Mouse (Mus musculus) heart, embryonic 11.5 days (tissue): Measurements from ENCODE around the gene Clmp. TPM values are rescaled to one million over a fixed set of nuclear protein-coding genes. Genes with fewer than 3 reads are reported as not detected.
A peak's percentile ranks its signal among the peaks of the same experiment; 100 is the strongest.
"Not testable (repeated sequence)": the region's sequence is repeated elsewhere in the genome, so short reads cannot be mapped to it uniquely, and the experiment has no call there.

ENCODE experiments used
- ATAC-seq: fragments of 200-750 bp; cut with Nextera tagmentation; replicated peaks from 2 replicates; pipeline ENCODE4 v1.8.0; 2017; ENCODE audit warnings: moderate library complexity; ENCODE audit not compliant: insufficient number of reproducible peaks, low FRiP score, low TSS enrichment
- H3K27ac ChIP-seq: fragments of 300-500 bp; sonication (generic); 2 replicates; pipeline ENCODE4 v1.5.1; 2014; ENCODE audit warnings: mild to moderate bottlenecking, low read depth, low read length
- H3K27me3 ChIP-seq: fragments of 300-500 bp; sonication (generic); 2 replicates; pipeline ENCODE4 v1.6.1; 2014; ENCODE audit warnings: mild to moderate bottlenecking, low read length, mixed read lengths; ENCODE audit not compliant: control insufficient read depth, insufficient read depth
- H3K36me3 ChIP-seq: fragments of 300-500 bp; sonication (generic); 2 replicates; pipeline ENCODE4 v1.6.1; 2014; ENCODE audit warnings: mild to moderate bottlenecking, low read length, moderate library complexity, mixed read lengths; ENCODE audit not compliant: control insufficient read depth, insufficient read depth
- H3K4me1 ChIP-seq: fragments of 300-500 bp; sonication (generic); 2 replicates; pipeline ENCODE4 v1.6.1; 2014; ENCODE audit warnings: low read length; ENCODE audit not compliant: control insufficient read depth, insufficient read depth
- H3K4me2 ChIP-seq: fragments of 300-500 bp; sonication (generic); 2 replicates; pipeline ENCODE4 v1.6.1; 2014; ENCODE audit warnings: mild to moderate bottlenecking, moderate library complexity
- H3K4me3 ChIP-seq: fragments of 300-500 bp; sonication (generic); 2 replicates; pipeline ENCODE4 v1.5.1; 2014; ENCODE audit warnings: low read depth, low read length
- H3K9ac ChIP-seq: fragments of 300-500 bp; sonication (generic); 2 replicates; pipeline ENCODE4 v1.6.1; 2014; ENCODE audit warnings: mild to moderate bottlenecking, low read depth, low read length, moderate library complexity
- H3K9me3 ChIP-seq: fragments of 300-500 bp; sonication (generic); replicated peaks from 2 replicates; pipeline ENCODE4 v1.6.1; 2016; ENCODE audit warnings: low read length; ENCODE audit not compliant: control insufficient read depth
- WGBS: fragments of 180-500 bp; shearing (Covaris S2); extraction: QIAGEN DNeasy Blood & Tissue Kit; methylation state at CpG from one replicate; pipeline ENCODE4 v1.1.7; 2014; ENCODE audit not compliant: insufficient replicate concordance; 5-methylcytosine and 5-hydroxymethylcytosine counted together
- polyA plus RNA-seq: library from polyadenylated mRNA; unstranded; fragments of >200 nt; fragmentation: Nextera tagmentation; extraction: Ambion mirVana; gene quantifications from 2 replicates; pipeline ENCODE4 v1.2.1, GENCODE M21; 2014

Gene Clmp
- polyA plus RNA-seq, 1 experiment from 2014 or later: 15.3 TPM

DNA sequence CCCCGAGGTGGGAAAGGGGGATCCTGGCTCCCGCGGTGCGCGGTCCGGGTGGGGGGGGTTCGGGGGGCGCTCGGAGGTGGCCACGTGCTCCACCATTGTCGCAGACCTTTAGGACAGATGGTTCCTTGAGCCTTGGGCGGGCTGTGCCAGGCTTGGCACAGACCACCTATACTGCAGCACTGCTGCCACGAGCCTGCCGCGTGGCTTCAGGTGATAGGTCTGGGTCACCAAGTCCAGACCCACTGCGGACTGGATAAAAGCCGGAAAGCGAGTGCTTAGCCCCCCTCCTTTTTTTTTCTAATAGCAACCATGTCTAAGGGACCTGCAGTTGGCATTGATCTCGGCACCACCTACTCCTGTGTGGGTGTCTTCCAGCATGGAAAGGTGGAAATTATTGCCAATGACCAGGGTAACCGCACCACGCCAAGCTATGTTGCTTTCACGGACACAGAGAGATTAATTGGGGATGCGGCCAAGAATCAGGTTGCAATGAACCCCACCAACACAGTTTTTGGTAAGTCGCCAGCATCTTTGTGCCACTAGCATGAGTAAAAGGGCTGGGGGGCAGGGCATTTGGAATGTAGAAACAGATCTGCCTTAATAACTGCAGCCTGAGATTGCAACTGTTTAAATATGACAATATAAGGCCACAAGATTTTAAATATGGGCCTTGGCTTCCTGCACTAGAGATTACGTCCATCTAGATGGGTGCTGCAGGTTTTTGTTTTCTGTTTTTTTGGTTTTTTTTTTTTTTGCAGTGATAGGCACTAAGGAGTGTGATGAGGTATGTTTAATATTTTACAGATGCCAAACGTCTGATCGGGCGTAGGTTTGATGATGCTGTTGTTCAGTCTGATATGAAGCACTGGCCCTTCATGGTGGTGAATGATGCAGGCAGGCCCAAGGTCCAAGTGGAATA is 116.1 kb downstream of the Clmp start:
- H3K4me1 ChIP-seq, H3K27me3 ChIP-seq, H3K9me3 ChIP-seq: not testable (repeated sequence)
- Histone ChIP-seq H3K27ac (peak overlapping the region; percentile 94), H3K9ac (peak overlapping the region; percentile 100), H3K4me2 (peak overlapping the region; percentile 75), H3K36me3 (peaks cover 12% of the 10 kb centered on the region), H3K4me3 (peak overlapping the region; percentile 100)
- under 1% methylated on average over 28 of the region's 28 CpGs for WGBS
- ATAC-seq: peak; percentile 1; the same call in 1 of the 2 replicates

DNA sequence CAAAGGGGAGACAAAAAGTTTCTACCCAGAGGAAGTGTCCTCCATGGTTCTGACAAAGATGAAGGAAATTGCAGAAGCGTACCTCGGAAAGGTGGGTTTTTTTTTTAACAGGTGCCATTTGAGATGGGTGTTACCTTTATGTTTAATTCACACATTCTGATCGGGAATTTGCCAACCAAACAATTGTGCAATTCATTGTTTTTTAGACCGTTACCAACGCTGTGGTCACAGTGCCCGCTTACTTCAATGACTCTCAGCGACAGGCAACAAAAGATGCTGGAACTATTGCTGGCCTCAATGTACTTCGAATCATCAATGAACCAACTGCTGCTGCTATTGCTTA is 116.7 kb downstream of the Clmp start:
- Histone ChIP-seq H3K4me3 (peak overlapping the region; percentile 100), H3K36me3 (peaks cover 12% of the 10 kb centered on the region), H3K9ac (peak overlapping the region; percentile 100), H3K4me2 (peak overlapping the region; percentile 75)
- not testable (repeated sequence) for H3K27me3 ChIP-seq, H3K27ac ChIP-seq, H3K9me3 ChIP-seq, H3K4me1 ChIP-seq, ATAC-seq
- WGBS: 6% methylated on average over 8 of the region's 8 CpGs

DNA sequence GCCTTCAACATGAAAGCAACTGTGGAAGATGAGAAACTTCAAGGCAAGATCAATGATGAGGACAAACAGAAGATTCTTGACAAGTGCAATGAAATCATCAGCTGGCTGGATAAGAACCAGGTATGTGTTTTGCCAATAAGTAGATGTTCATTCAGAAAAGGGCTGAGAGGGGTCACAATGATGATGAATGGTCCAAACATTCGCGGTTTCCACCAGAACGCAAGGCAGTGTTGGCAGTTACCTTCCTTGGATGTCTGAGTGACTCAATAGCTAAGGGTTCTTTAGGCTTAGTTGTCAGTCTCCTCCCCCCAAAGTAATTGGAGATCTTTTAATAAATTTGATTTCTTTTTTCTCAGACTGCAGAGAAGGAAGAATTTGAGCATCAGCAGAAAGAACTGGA is 118.8 kb downstream of the Clmp start:
- H3K4me1 ChIP-seq, ATAC-seq, H3K9me3 ChIP-seq, H3K27me3 ChIP-seq, H3K4me3 ChIP-seq, H3K27ac ChIP-seq, H3K9ac ChIP-seq: not testable (repeated sequence)
- Histone ChIP-seq H3K4me2 (peak overlapping the region; percentile 56), H3K36me3 (peaks cover 12% of the 10 kb centered on the region)
- WGBS: 79% methylated on average over 3 of the region's 3 CpGs

DNA sequence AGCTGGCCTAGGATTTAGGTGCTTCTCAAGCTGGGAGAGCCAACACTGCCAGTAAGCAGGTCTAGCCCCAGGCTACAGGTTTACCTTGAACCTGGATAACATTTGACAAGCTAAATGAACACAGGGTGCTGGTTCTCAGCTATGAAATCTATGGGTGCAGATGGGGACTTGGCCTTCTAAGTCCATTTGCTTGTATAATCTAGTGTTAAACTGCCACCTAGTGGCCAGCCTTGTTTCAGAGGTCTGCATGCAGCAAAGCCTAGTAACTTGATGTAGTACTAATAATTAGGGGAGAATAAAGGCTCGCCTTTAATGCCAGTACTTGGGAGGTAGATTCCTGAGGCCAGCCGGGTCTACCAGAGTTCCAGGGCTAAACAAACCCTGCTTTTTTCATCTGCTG is 119.5 kb downstream of the Clmp start:
- Histone ChIP-seq H3K9ac (no peak overlapping the region), H3K27me3 (no peaks in the 10 kb centered on the region), H3K4me2 (peak overlapping the region; percentile 32), H3K4me1 (peaks cover 6% of the 10 kb centered on the region), H3K36me3 (peaks cover 12% of the 10 kb centered on the region), H3K27ac (peak overlapping the region; percentile 7; the same call in 1 of the 2 replicates), H3K9me3 (no peaks in the 10 kb centered on the region), H3K4me3 (0 out of 2 replicates have a peak overlapping the region, but pooled peaks have one; percentile 5)
- 33% methylated on average over 2 of the region's 2 CpGs for WGBS
- no peak for ATAC-seq

DNA sequence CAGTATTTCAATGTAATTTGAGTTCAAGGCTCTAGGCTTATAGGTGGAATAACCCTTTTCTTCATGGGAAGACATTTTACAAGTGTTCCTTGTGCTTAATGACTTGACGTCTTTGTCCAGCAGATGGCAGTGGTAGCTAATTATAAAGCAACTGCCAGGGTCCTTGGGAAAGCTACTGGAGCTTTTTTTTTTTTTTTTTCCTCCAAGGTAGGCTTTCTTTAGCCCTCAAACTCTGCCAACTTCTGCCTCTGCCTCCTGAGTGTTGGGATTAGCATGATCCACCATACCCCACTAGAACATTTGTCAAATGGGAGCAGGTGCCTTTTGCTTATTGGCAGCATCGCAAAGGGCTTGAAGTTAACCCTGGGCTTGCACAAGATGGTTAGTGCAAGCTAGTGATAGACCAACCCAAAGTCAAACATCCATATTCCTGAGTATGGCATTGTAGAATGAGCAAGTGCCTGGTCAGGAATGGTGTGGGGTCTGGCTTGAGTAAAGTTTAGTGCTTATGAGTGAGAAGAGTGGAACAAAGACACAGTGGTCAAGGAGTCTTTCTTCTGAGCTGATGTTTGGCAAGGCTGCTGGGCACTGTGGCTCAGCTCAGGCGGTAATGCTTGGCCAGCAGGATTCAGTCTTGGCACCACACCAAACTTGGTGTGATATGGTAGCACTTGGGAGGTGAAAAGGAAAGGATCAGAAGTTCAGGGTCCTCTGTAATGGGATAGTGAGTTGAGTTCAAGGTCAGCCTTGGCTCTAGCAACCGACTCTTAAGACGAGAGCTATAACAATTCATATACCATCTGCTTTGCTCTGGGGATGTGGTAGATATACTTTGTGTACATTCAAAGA is 120.9 kb downstream of the Clmp start:
- 23% methylated on average over 5 of the region's 5 CpGs for WGBS
- H3K27ac ChIP-seq: peak overlapping the region; percentile 30
- H3K4me3 ChIP-seq: no peak overlapping the region
- no peak overlapping the region for H3K4me2 ChIP-seq
- H3K9me3 ChIP-seq: no peaks in the 10 kb centered on the region
- H3K36me3 ChIP-seq: peaks cover 12% of the 10 kb centered on the region
- H3K27me3 ChIP-seq: no peaks in the 10 kb centered on the region
- ATAC-seq: peak; percentile 23; the same call in 1 of the 2 replicates
- no peak overlapping the region for H3K9ac ChIP-seq
- peaks cover 6% of the 10 kb centered on the region for H3K4me1 ChIP-seq

DNA sequence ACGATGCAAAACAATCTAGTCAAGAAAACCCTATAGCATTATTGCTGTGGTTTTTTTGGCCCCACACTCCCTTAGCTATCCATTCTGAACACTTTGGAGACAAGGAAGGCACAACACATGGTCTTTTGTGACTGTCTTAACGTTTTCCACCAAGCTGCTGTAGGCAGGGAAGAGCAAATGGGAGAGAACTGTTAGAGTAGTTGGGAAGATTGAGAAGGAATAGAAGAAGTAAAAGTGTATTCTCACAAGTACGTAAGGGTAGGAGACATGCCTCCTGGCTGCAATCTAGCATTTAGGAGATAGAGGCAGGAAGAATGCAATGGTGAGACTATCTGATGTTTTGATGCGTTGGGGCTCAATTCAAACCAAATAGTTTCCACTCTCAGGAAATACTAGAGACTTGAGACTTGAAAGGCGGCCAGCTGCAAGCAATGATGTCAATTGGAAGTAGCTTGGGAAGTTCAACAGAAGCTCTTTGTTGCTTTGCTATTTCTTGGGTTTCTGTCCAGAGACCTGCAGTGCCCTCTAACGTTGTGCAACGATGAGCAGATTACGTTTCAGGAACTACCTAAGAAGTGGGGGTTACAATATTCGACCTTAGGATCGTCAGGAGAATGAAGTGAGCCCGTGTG is 121.6 kb downstream of the Clmp start:
- ATAC-seq: peak; percentile 6; the same call in 1 of the 2 replicates
- Histone ChIP-seq H3K4me3 (no peak overlapping the region), H3K27me3 (no peaks in the 10 kb centered on the region), H3K36me3 (peaks cover 12% of the 10 kb centered on the region), H3K9ac (no peak overlapping the region), H3K4me1 (peaks cover 6% of the 10 kb centered on the region), H3K9me3 (no peaks in the 10 kb centered on the region), H3K4me2 (no peak overlapping the region), H3K27ac (peak overlapping the region; percentile 30; the same call in 1 of the 2 replicates)
- WGBS: 27% methylated on average over 11 of the region's 11 CpGs

DNA sequence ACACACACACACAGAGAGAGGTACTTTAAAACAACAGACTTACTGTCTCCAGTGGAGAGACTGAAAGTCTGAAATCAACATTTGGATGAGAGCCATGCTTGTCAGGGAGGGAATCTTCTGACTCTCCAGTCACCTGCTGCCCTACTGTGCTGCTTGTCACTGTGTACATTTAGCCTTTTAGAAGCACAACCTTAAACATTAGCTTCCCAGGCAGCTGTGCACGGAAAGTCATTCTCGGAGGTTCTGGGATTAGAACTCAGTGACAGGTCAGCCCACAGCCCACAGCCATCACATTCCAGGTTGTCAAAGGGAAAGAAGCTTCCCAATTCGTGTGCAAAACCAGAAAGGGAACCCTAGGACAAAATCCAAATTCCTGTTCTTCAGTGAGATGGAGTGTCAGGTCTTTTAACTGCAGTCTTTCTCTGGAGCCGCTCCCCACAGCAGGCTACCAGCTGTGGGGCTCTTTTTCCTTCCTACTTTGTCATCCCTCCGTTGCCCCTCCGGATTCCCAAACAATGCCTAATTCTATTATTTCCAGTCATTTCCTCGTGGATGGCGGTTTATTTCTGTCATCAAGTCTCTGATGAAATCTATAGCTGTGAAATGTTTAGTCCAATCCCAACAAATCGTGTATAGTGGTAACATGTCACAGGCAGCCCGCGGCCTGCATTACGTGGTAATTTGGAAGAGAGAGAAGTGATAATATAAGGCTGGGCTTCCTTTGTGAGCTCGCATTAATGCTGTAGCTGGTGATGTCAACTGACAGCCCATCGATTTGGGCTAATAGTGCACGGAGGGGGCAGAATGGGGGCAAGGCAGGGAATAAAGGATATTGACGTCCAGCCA is 122.5 kb downstream of the Clmp start:
- Histone ChIP-seq H3K4me2 (no peak overlapping the region), H3K4me1 (peaks cover 6% of the 10 kb centered on the region), H3K4me3 (no peak overlapping the region), H3K9me3 (no peaks in the 10 kb centered on the region), H3K27ac (no peak overlapping the region), H3K36me3 (peaks cover 12% of the 10 kb centered on the region), H3K9ac (no peak overlapping the region), H3K27me3 (no peaks in the 10 kb centered on the region)
- ATAC-seq: no peak
- 39% methylated on average over 16 of the region's 16 CpGs for WGBS

DNA sequence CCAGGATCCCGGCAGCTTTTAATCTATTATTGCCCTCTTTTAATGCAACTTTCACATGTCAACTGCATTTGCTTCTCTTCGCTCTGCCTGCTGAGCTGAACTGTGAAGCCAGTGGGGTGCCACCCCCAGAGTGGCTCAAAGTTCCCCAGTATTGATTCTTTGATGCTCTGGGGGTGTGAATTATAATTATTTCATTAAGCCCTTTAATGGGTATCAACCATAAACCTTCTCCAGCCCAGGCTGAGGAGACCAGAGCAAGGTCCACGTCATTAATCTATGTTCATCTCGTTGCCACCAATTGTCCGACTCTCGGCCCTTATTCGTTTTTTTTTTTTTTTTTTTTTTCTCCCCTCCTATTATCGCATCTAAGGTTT is 123.1 kb downstream of the Clmp start:
- no peaks in the 10 kb centered on the region for H3K27me3 ChIP-seq
- no peak overlapping the region for H3K27ac ChIP-seq
- H3K36me3 ChIP-seq: peaks cover 10% of the 10 kb centered on the region
- H3K4me2 ChIP-seq: no peak overlapping the region
- no peaks in the 10 kb centered on the region for H3K9me3 ChIP-seq
- no peak overlapping the region for H3K9ac ChIP-seq
- no peak overlapping the region for H3K4me3 ChIP-seq
- 71% methylated on average over 8 of the region's 8 CpGs for WGBS
- no peak for ATAC-seq
- peaks cover 6% of the 10 kb centered on the region for H3K4me1 ChIP-seq
